In the genomic region with DNA sequence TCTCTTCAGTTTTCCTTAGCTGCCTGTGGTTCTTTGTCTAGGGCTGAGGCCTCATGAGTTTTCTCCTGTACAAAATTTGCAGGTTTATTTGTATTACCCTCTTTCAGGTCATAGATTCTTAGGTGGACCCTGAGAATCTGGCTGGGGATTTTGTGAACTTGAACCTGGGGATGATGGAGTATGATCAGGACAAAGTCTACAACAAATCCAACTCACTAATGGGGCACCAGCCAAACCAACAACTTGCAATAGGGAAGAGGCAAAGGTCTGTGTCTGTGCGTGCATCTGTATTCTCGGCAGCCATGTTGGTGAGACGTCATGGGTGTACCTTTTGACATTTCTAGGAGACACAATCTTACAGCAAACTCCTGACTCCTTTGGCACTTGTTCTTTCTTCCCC, we compare ENCODE assay signal across 23 mouse cellular contexts. TPM values are rescaled to one million over a fixed set of nuclear protein-coding genes. Genes with fewer than 3 reads are reported as not detected.
DNase-seq lines count a peak whose midpoint lies in the region; ATAC-seq and TF ChIP-seq lines count a peak whose summit lies in the region.
"Had no signal": no experiment of that assay in that cellular context is flagged by ENCODE, and none has a peak within 500 bp of the region (broad histone marks: within the 10 kb centered on the region; RNA-seq: fewer than 3 reads in every experiment).

No protein-coding gene starts in this region.

- H3K27me3 ChIP-seq in kidney, adult 2 months (replicated peaks; ENCODE audit: control insufficient read depth, insufficient read depth, low read length): no peaks in the 10 kb centered on the region
- no peaks in the 10 kb centered on the region for H3K27me3 ChIP-seq in liver, postnatal 0 days (ENCODE audit: insufficient read depth, low read length)
- no peaks in the 10 kb centered on the region for H3K27me3 ChIP-seq in liver, embryonic 12.5 days (replicated peaks)
- H3K27me3 ChIP-seq: embryonic facial prominence, embryonic 13.5 days; embryonic facial prominence, embryonic 15.5 days; forebrain, embryonic 13.5 days; forebrain, embryonic 15.5 days had no signal

- no peak overlapping the region for H3K9ac ChIP-seq in liver, postnatal 0 days (replicated peaks)
- H3K9ac ChIP-seq in liver, embryonic 12.5 days: no peak overlapping the region
- H3K9ac ChIP-seq: embryonic facial prominence, embryonic 13.5 days; embryonic facial prominence, embryonic 15.5 days; forebrain, embryonic 13.5 days; forebrain, embryonic 15.5 days had no signal

- no peak overlapping the region for H3K27ac ChIP-seq in kidney, adult 2 months (ENCODE audit: insufficient read depth, low read depth, low read length)
- peak overlapping the region; percentile 86 for H3K27ac ChIP-seq in liver, postnatal 0 days (ENCODE audit: low read depth)
- no peak overlapping the region for H3K27ac ChIP-seq in liver, embryonic 12.5 days
- H3K27ac ChIP-seq: embryonic facial prominence, embryonic 13.5 days; embryonic facial prominence, embryonic 15.5 days; forebrain, embryonic 10.5 days; forebrain, embryonic 13.5 days; forebrain, embryonic 15.5 days had no signal

- 68% methylated on average over 3 of the region's 3 CpGs for WGBS in kidney, adult 2 months
- WGBS in liver, postnatal 0 days (ENCODE audit: insufficient replicate concordance): 67% methylated on average over 3 of the region's 3 CpGs
- WGBS in liver, embryonic 12.5 days (ENCODE audit: insufficient replicate concordance): 74% methylated on average over 3 of the region's 3 CpGs

- no peak for ATAC-seq in liver, postnatal 0 days
- ATAC-seq in liver, embryonic 12.5 days: no peak
- ATAC-seq: forebrain, embryonic 13.5 days; forebrain, embryonic 15.5 days had no signal

- peaks cover 9% of the 10 kb centered on the region; the same call in 1 of the 2 replicates for H3K4me1 ChIP-seq in kidney, adult 2 months (ENCODE audit: control insufficient read depth, insufficient read depth, low read length)
- peaks cover 23% of the 10 kb centered on the region for H3K4me1 ChIP-seq in liver, postnatal 0 days (ENCODE audit: insufficient read depth)
- no peaks in the 10 kb centered on the region for H3K4me1 ChIP-seq in liver, embryonic 12.5 days
- H3K4me1 ChIP-seq: embryonic facial prominence, embryonic 13.5 days; embryonic facial prominence, embryonic 15.5 days; forebrain, embryonic 10.5 days; forebrain, embryonic 13.5 days; forebrain, embryonic 15.5 days had no signal

- no peak overlapping the region for H3K4me2 ChIP-seq in liver, postnatal 0 days (ENCODE audit: low read depth, low read length)
- H3K4me2 ChIP-seq in liver, embryonic 12.5 days: no peak overlapping the region
- H3K4me2 ChIP-seq: embryonic facial prominence, embryonic 13.5 days; embryonic facial prominence, embryonic 15.5 days; forebrain, embryonic 13.5 days; forebrain, embryonic 15.5 days had no signal

- no peak for TF ChIP-seq EP300 in liver, postnatal 0 days (IDR thresholded peaks at IDR 0.05; ENCODE audit: low read depth)

- DNase-seq in kidney, adult 2 months: peak; percentile 74
- no peak for DNase-seq in kidney, postnatal 25 days
- peak; percentile 75 for DNase-seq in kidney, adult 9 months
- DNase-seq in kidney, adult 18-20 months: no peak
- DNase-seq in liver, postnatal 0 days: no peak
- DNase-seq: adrenal gland, adult 2 months; adrenal gland, postnatal 10 days; adrenal gland, postnatal 25 days; cerebellum, adult 11 months; cerebellum, adult 18-20 months; cerebellum, adult 8-10 months; cerebellum, adult 9-11 months; cerebellum, postnatal 14 days; cerebellum, postnatal 36 days; embryo, embryonic 11 days had no signal

- H3K4me3 ChIP-seq in kidney, adult 2 months (ENCODE audit: insufficient read depth, low read depth, low read length): no peak overlapping the region
- H3K4me3 ChIP-seq in liver, postnatal 0 days (ENCODE audit: low read depth, low read length): no peak overlapping the region
- no peak overlapping the region for H3K4me3 ChIP-seq in liver, embryonic 12.5 days
- H3K4me3 ChIP-seq: embryonic facial prominence, embryonic 13.5 days; embryonic facial prominence, embryonic 15.5 days; erythroblast, embryonic 14.5 days; forebrain, embryonic 10.5 days; forebrain, embryonic 13.5 days; forebrain, embryonic 15.5 days had no signal

- no peaks in the 10 kb centered on the region for H3K9me3 ChIP-seq in liver, postnatal 0 days (ENCODE audit: low read length)
- no peaks in the 10 kb centered on the region for H3K9me3 ChIP-seq in liver, embryonic 12.5 days (replicated peaks)
- H3K9me3 ChIP-seq: embryonic facial prominence, embryonic 13.5 days; embryonic facial prominence, embryonic 15.5 days; forebrain, embryonic 10.5 days; forebrain, embryonic 13.5 days; forebrain, embryonic 15.5 days had no signal

- TF ChIP-seq CTCF in kidney, adult 2 months (conservative IDR thresholded peaks at IDR 0.05; ENCODE audit: insufficient read depth, insufficient read length, low read depth, low read length): no peak
- TF ChIP-seq CTCF in liver, postnatal 0 days (IDR thresholded peaks at IDR 0.05; ENCODE audit: low read depth): no peak

- H3K36me3 ChIP-seq in kidney, adult 2 months (ENCODE audit: control insufficient read depth, insufficient read depth, low read length): no peaks in the 10 kb centered on the region
- H3K36me3 ChIP-seq in liver, postnatal 0 days (replicated peaks; ENCODE audit: insufficient read depth, low read length): no peaks in the 10 kb centered on the region
- no peaks in the 10 kb centered on the region for H3K36me3 ChIP-seq in liver, embryonic 12.5 days
- H3K36me3 ChIP-seq: embryonic facial prominence, embryonic 13.5 days; embryonic facial prominence, embryonic 15.5 days; forebrain, embryonic 10.5 days; forebrain, embryonic 15.5 days had no signal

- TF ChIP-seq POLR2A in kidney, adult 2 months (IDR thresholded peaks at IDR 0.05; ENCODE audit: low read depth, low read length): no peak

RNA-seq across cellular contexts. Expression of gene G0s2, which starts 16.1 kb away (rescaled TPM):
- 175 and 201 TPM in 2 replicates for polyA plus RNA-seq in kidney, adult 2 months (2012; rRNA removed)
- polyA plus RNA-seq in liver, postnatal 0 days (2015; fragmentation: Nextera tagmentation; extraction: Ambion mirVana): 269 and 386 TPM in 2 replicates
- polyA plus RNA-seq in liver, embryonic 12.5 days (2016; fragmentation: Nextera tagmentation; extraction: Ambion mirVana): 23.8 and 27.0 TPM in 2 replicates

RNA-seq across cellular contexts. Expression of gene Hsd11b1, which starts 25.2 kb away (rescaled TPM):
- 125 and 136 TPM in 2 replicates for polyA plus RNA-seq in kidney, adult 2 months (2012; rRNA removed)
- polyA plus RNA-seq in liver, postnatal 0 days (2015; fragmentation: Nextera tagmentation; extraction: Ambion mirVana): 252 and 257 TPM in 2 replicates
- polyA plus RNA-seq in liver, embryonic 12.5 days (2016; fragmentation: Nextera tagmentation; extraction: Ambion mirVana): 0.89 and 1.2 TPM in 2 replicates
- polyA plus RNA-seq: embryonic facial prominence, embryonic 11.5 days; erythroblast, embryonic 14.5 days had no signal

Comparison
In these comparisons a context has a peak if more than half of its experiments do, and no peak if none do; other contexts are left out.
1. DNase-seq: peak in kidney, adult 2 months (single experiment) and kidney, adult 9 months (single experiment); none in kidney, postnatal 25 days (0 of 2), kidney, adult 18-20 months (single experiment) and liver, postnatal 0 days (single experiment).
2. RNA of gene Hsd11b1, which starts 25.2 kb away (polyA plus RNA-seq): 252 to 257 TPM in liver, postnatal 0 days and 125 to 136 TPM in kidney, adult 2 months; 0.89 to 1.2 TPM in liver, embryonic 12.5 days; every median in the first group is over 10 times any median in the second.